Mouse (Mus musculus): ENCODE data around the gene Kcng1. TPM values are rescaled to one million over a fixed set of nuclear protein-coding genes. Genes with fewer than 3 reads are reported as not detected.

Gene Kcng1
- 1.3 and 1.9 TPM in 2 replicates for total RNA-seq (2012; rRNA removed)

GRCm38 (mm10) chr2:168281582-168281981 lies at the start of gene Kcng1:
Kcng1 (minus strand) TSS chr2:168281736.
- TF ChIP-seq ZC3H11A (IDR thresholded peaks at IDR 0.05; ENCODE audit: borderline replicate concordance, low read depth, low read length) (no peak), ZNF384 (IDR thresholded peaks at IDR 0.05; ENCODE audit: low read depth, low read length) (no peak), CHD2 (IDR thresholded peaks at IDR 0.05; ENCODE audit: low read depth, low read length) (no peak), HCFC1 (IDR thresholded peaks at IDR 0.05; ENCODE audit: borderline replicate concordance, insufficient read depth, low read length) (no peak), MAFK (IDR thresholded peaks at IDR 0.05; ENCODE audit: insufficient read depth, low read depth, low read length) (no peak)
- no peak for DNase-seq (ENCODE audit: low read depth, low spot score)
- H3K27ac ChIP-seq (ENCODE audit: insufficient read depth, low read depth, low read length, poor library complexity, severe bottlenecking) = no peak within 1 kb of the TSS

GRCm38 (mm10) chr2:168330421-168331070 lies 49.0 kb upstream of the Kcng1 start:
- TF ChIP-seq ZNF384 (IDR thresholded peaks at IDR 0.05; ENCODE audit: low read depth, low read length) (no peak), HCFC1 (IDR thresholded peaks at IDR 0.05; ENCODE audit: borderline replicate concordance, insufficient read depth, low read length) (no peak), CHD2 (IDR thresholded peaks at IDR 0.05; ENCODE audit: low read depth, low read length) (no peak), MAFK (IDR thresholded peaks at IDR 0.05; ENCODE audit: insufficient read depth, low read depth, low read length) (no peak), ZC3H11A (IDR thresholded peaks at IDR 0.05; ENCODE audit: borderline replicate concordance, low read depth, low read length) (no peak)
- Histone ChIP-seq H3K4me3 (ENCODE audit: insufficient read depth in 1 of 2, low read depth in 1 of 2, low read length in 2 of 2, poor library complexity in 1 of 2, severe bottlenecking in 1 of 2) (no peak overlapping the region), H3K9me3 (ENCODE audit: control insufficient read depth, insufficient read depth, low read depth, low read length) (no peaks in the 10 kb centered on the region), H3K27ac (ENCODE audit: insufficient read depth, low read depth, low read length, poor library complexity, severe bottlenecking) (no peak overlapping the region), H3K9ac (ENCODE audit: insufficient read depth, low read depth, low read length, poor library complexity, severe bottlenecking) (no peak overlapping the region), H3K36me3 (ENCODE audit: control insufficient read depth, insufficient read depth, low read length, poor library complexity, severe bottlenecking) (no peaks in the 10 kb centered on the region), H3K4me1 (ENCODE audit: control insufficient read depth in 2 of 2, insufficient read depth in 2 of 2, low read length in 2 of 2, poor library complexity in 1 of 2) (peaks cover 3 to 18% of the 10 kb centered on the region in 2 experiments; a peak in 2 of 4 replicates)
- in situ Hi-C loops (cut with MboI; ENCODE audit: low sequenced_read_pairs in 2 of 2, unreplicated experiment in 2 of 2) = no loop called here
- DNase-seq (ENCODE audit: low read depth, low spot score) = no peak

More at GRCm38 (mm10) chr2:168281582-168281981, at the start of gene Kcng1:
- Histone ChIP-seq H3K4me1 (ENCODE audit: control insufficient read depth in 2 of 2, insufficient read depth in 2 of 2, low read length in 2 of 2, poor library complexity in 1 of 2) (peaks cover 0 to 15% of the 10 kb centered on the region in 2 experiments; a peak in 2 of 4 replicates), H3K9ac (ENCODE audit: insufficient read depth, low read depth, low read length, poor library complexity, severe bottlenecking) (peak within 1 kb of the TSS; percentile 66), H3K9me3 (ENCODE audit: control insufficient read depth, insufficient read depth, low read depth, low read length) (no peaks in the 10 kb centered on the region), H3K36me3 (ENCODE audit: control insufficient read depth, insufficient read depth, low read length, poor library complexity, severe bottlenecking) (no peaks in the 10 kb centered on the region), H3K4me3 (ENCODE audit: insufficient read depth in 1 of 2, low read depth in 1 of 2, low read length in 2 of 2, poor library complexity in 1 of 2, severe bottlenecking in 1 of 2) (peak within 1 kb of the TSS; percentile 56 to 91)
- in situ Hi-C loops (cut with MboI; ENCODE audit: low sequenced_read_pairs in 2 of 2, unreplicated experiment in 2 of 2) = no loop called here

GRCm38 (mm10) chr2:168321716-168322374 lies 40.3 kb upstream of the Kcng1 start:
- TF ChIP-seq HCFC1 (IDR thresholded peaks at IDR 0.05; ENCODE audit: borderline replicate concordance, insufficient read depth, low read length) (no peak), ZC3H11A (IDR thresholded peaks at IDR 0.05; ENCODE audit: borderline replicate concordance, low read depth, low read length) (no peak), MAFK (IDR thresholded peaks at IDR 0.05; ENCODE audit: insufficient read depth, low read depth, low read length) (no peak), CHD2 (IDR thresholded peaks at IDR 0.05; ENCODE audit: low read depth, low read length) (no peak), ZNF384 (IDR thresholded peaks at IDR 0.05; ENCODE audit: low read depth, low read length) (no peak)
- no peak for DNase-seq (ENCODE audit: low read depth, low spot score)
- no peaks in the 10 kb centered on the region for H3K36me3 ChIP-seq (ENCODE audit: control insufficient read depth, insufficient read depth, low read length, poor library complexity, severe bottlenecking)
- no peaks in the 10 kb centered on the region for H3K9me3 ChIP-seq (ENCODE audit: control insufficient read depth, insufficient read depth, low read depth, low read length)
- H3K27ac ChIP-seq (ENCODE audit: insufficient read depth, low read depth, low read length, poor library complexity, severe bottlenecking) = no peak overlapping the region
- in situ Hi-C loops (cut with MboI; ENCODE audit: low sequenced_read_pairs in 2 of 2, unreplicated experiment in 2 of 2) = no loop called here
- no peak overlapping the region for H3K4me3 ChIP-seq (ENCODE audit: insufficient read depth in 1 of 2, low read depth in 1 of 2, low read length in 2 of 2, poor library complexity in 1 of 2, severe bottlenecking in 1 of 2)
- H3K4me1 ChIP-seq (ENCODE audit: control insufficient read depth in 2 of 2, insufficient read depth in 2 of 2, low read length in 2 of 2, poor library complexity in 1 of 2) = no peaks in the 10 kb centered on the region
- H3K9ac ChIP-seq (ENCODE audit: insufficient read depth, low read depth, low read length, poor library complexity, severe bottlenecking) = no peak overlapping the region

- TF ChIP-seq ZC3H11A (IDR thresholded peaks at IDR 0.05; ENCODE audit: borderline replicate concordance, low read depth, low read length) (no peak), CHD2 (IDR thresholded peaks at IDR 0.05; ENCODE audit: low read depth, low read length) (no peak), MAFK (IDR thresholded peaks at IDR 0.05; ENCODE audit: insufficient read depth, low read depth, low read length) (no peak), ZNF384 (IDR thresholded peaks at IDR 0.05; ENCODE audit: low read depth, low read length) (no peak), HCFC1 (IDR thresholded peaks at IDR 0.05; ENCODE audit: borderline replicate concordance, insufficient read depth, low read length) (no peak)
- in situ Hi-C loops (cut with MboI; ENCODE audit: low sequenced_read_pairs in 2 of 2, unreplicated experiment in 2 of 2) = no loop called here
- DNase-seq (ENCODE audit: low read depth, low spot score) = no peak
- Histone ChIP-seq H3K4me1 (ENCODE audit: control insufficient read depth in 2 of 2, insufficient read depth in 2 of 2, low read length in 2 of 2, poor library complexity in 1 of 2) (no peaks in the 10 kb centered on the region), H3K9me3 (ENCODE audit: control insufficient read depth, insufficient read depth, low read depth, low read length) (no peaks in the 10 kb centered on the region), H3K36me3 (ENCODE audit: control insufficient read depth, insufficient read depth, low read length, poor library complexity, severe bottlenecking) (no peaks in the 10 kb centered on the region), H3K9ac (ENCODE audit: insufficient read depth, low read depth, low read length, poor library complexity, severe bottlenecking) (no peak overlapping the region), H3K4me3 (ENCODE audit: insufficient read depth in 1 of 2, low read depth in 1 of 2, low read length in 2 of 2, poor library complexity in 1 of 2, severe bottlenecking in 1 of 2) (no peak overlapping the region), H3K27ac (ENCODE audit: insufficient read depth, low read depth, low read length, poor library complexity, severe bottlenecking) (no peak overlapping the region)
Measured at GRCm38 (mm10) chr2:168320388-168321182, 39.0 kb upstream of the Kcng1 start.

Data from ES-E14 (cell line).